Mouse (Mus musculus) cerebellum, adult 2 months (tissue): ENCODE measurements around the gene Stk39. TPM values are rescaled to one million over a fixed set of nuclear protein-coding genes. Genes with fewer than 3 reads are reported as not detected.

ENCODE experiments used
- DNase-seq, 2 experiments: peaks; one replicate each; pipeline ENCODE4 v3.0.0; 2021
- H3K27ac ChIP-seq: fragments of 200-500 bp; 2 replicates; pipeline ENCODE4 v1.5.1; 2012; ENCODE audit warnings: low read length, control low read depth, inconsistent platforms; ENCODE audit not compliant: insufficient read depth
- H3K27me3 ChIP-seq: fragments of 200-500 bp; 2 replicates; pipeline ENCODE4 v1.6.1; 2012; ENCODE audit warnings: inconsistent platforms, mild to moderate bottlenecking, low read length, moderate library complexity; ENCODE audit not compliant: control insufficient read depth, insufficient read depth
- H3K4me1 ChIP-seq: fragments of 200-500 bp; 2 replicates; pipeline ENCODE4 v1.6.1; 2011; ENCODE audit warnings: low read length; ENCODE audit not compliant: control insufficient read depth, insufficient read depth
- H3K4me3 ChIP-seq: fragments of 200-500 bp; replicated peaks from 2 replicates; pipeline ENCODE3; 2011; ENCODE audit warnings: mild to moderate bottlenecking, low read depth, low read length, control low read depth; ENCODE audit not compliant: insufficient read depth
- CTCF ChIP-seq: fragments of 200-500 bp; IDR thresholded peaks from 2 replicates; pipeline ENCODE4 v1.5.1; 2011; ENCODE audit warnings: low read depth, mild to moderate bottlenecking, control low read depth, low read length, moderate library complexity, borderline replicate concordance; ENCODE audit not compliant: insufficient read depth
- POLR2A ChIP-seq: fragments of 200-500 bp; IDR thresholded peaks from 2 replicates; pipeline ENCODE4 v1.6.1; 2011; ENCODE audit warnings: low read length, control low read depth, borderline replicate concordance; ENCODE audit not compliant: insufficient read depth
- WGBS: fragments of 180-500 bp; shearing (Covaris S2); methylation state at CpG from one replicate; pipeline ENCODE4 v1.1.7; 2018; 5-methylcytosine and 5-hydroxymethylcytosine counted together
- polyA plus RNA-seq: library from polyadenylated mRNA; depleted of rRNA; stranded (reverse); fragments of >200 nt; gene quantifications from 2 replicates; pipeline ENCODE4 v1.2.3, GENCODE M21; 2012

The Stk39 gene
- polyA plus RNA-seq, 1 experiment: 49.8 TPM

- Histone ChIP-seq H3K27me3 (no peaks in the 10 kb centered on the region), H3K4me1 (peaks cover 3% of the 10 kb centered on the region; the same call in 1 of the 2 replicates), H3K4me3 (no peak overlapping the region), H3K27ac (no peak overlapping the region)
- DNase-seq: no peak
- 77% methylated on average over 6 of the region's 6 CpGs for WGBS
- TF ChIP-seq CTCF (no peak), POLR2A (no peak)
These were observed 15.2 kb downstream of the Stk39 start for GRCm38 (mm10) chr2:68456899-68457298.

GRCm38 (mm10) chr2:68452379-68452778 lies 19.7 kb downstream of the Stk39 start:
- TF ChIP-seq POLR2A (no peak), CTCF (no peak)
- H3K4me1 ChIP-seq: peaks cover 3% of the 10 kb centered on the region; the same call in 1 of the 2 replicates
- DNase-seq: no peak
- 66% methylated on average over 4 of the region's 4 CpGs for WGBS
- no peaks in the 10 kb centered on the region for H3K27me3 ChIP-seq
- H3K4me3 ChIP-seq: no peak overlapping the region
- no peak overlapping the region for H3K27ac ChIP-seq

- Histone ChIP-seq H3K4me1 (no peaks in the 10 kb centered on the region; the same call in 1 of the 2 replicates), H3K4me3 (no peak overlapping the region), H3K27me3 (no peaks in the 10 kb centered on the region), H3K27ac (no peak overlapping the region)
- WGBS: 98% methylated on average over 10 of the region's 10 CpGs
- DNase-seq: no peak
- no peak for TF ChIP-seq CTCF
- no peak for TF ChIP-seq POLR2A
These were observed 24.0 kb downstream of the Stk39 start for GRCm38 (mm10) chr2:68448035-68448434.

GRCm38 (mm10) chr2:68443141-68443540 lies 28.9 kb downstream of the Stk39 start:
- no peak overlapping the region for H3K27ac ChIP-seq
- no peak for DNase-seq
- no peaks in the 10 kb centered on the region for H3K27me3 ChIP-seq
- peaks cover 6% of the 10 kb centered on the region for H3K4me1 ChIP-seq
- WGBS: 87% methylated on average over 6 of the region's 6 CpGs
- TF ChIP-seq CTCF (no peak), POLR2A (no peak)
- H3K4me3 ChIP-seq: no peak overlapping the region

GRCm38 (mm10) chr2:68442113-68442717 lies 29.9 kb downstream of the Stk39 start:
- Histone ChIP-seq H3K4me1 (peaks cover 6% of the 10 kb centered on the region), H3K27me3 (no peaks in the 10 kb centered on the region), H3K27ac (no peak overlapping the region), H3K4me3 (no peak overlapping the region)
- DNase-seq: no peak
- no peak for TF ChIP-seq POLR2A
- TF ChIP-seq CTCF: no peak
- WGBS: 56% methylated on average over 5 of the region's 5 CpGs

GRCm38 (mm10) chr2:68439614-68440013 lies 32.5 kb downstream of the Stk39 start:
- peak in 1 of 2 experiments; percentile 54 for DNase-seq
- TF ChIP-seq CTCF (no peak), POLR2A (no peak)
- H3K4me3 ChIP-seq: no peak overlapping the region

GRCm38 (mm10) chr2:68437920-68438319 lies 34.1 kb downstream of the Stk39 start:
- peaks cover 6% of the 10 kb centered on the region for H3K4me1 ChIP-seq
- H3K4me3 ChIP-seq: no peak overlapping the region
- H3K27me3 ChIP-seq: no peaks in the 10 kb centered on the region
- no peak for TF ChIP-seq CTCF
- TF ChIP-seq POLR2A: no peak
- no peak for DNase-seq
- WGBS: 67% methylated on average over 5 of the region's 5 CpGs
- H3K27ac ChIP-seq: no peak overlapping the region

More at GRCm38 (mm10) chr2:68439614-68440013, 32.5 kb downstream of the Stk39 start:
- WGBS: 58% methylated on average over 9 of the region's 9 CpGs
- peaks cover 6% of the 10 kb centered on the region for H3K4me1 ChIP-seq
- H3K27me3 ChIP-seq: no peaks in the 10 kb centered on the region
- no peak overlapping the region for H3K27ac ChIP-seq

GRCm38 (mm10) chr2:68437216-68437615 lies 34.9 kb downstream of the Stk39 start:
- TF ChIP-seq CTCF: no peak
- Histone ChIP-seq H3K27ac (no peak overlapping the region), H3K4me1 (peaks cover 4% of the 10 kb centered on the region), H3K27me3 (no peaks in the 10 kb centered on the region), H3K4me3 (no peak overlapping the region)
- WGBS: 95% methylated on average over 7 of the region's 7 CpGs
- no peak for DNase-seq

GRCm38 (mm10) chr2:68436305-68436704 lies 35.8 kb downstream of the Stk39 start:
- DNase-seq: no peak
- Histone ChIP-seq H3K27me3 (no peaks in the 10 kb centered on the region), H3K4me3 (no peak overlapping the region), H3K4me1 (peaks cover 4% of the 10 kb centered on the region), H3K27ac (no peak overlapping the region)
- WGBS: 85% methylated on average over 10 of the region's 10 CpGs
- TF ChIP-seq CTCF: no peak
- TF ChIP-seq POLR2A: no peak
